ENCODE assay signal across 14 mouse cellular contexts in genomic region chr13:24306248-24306647, GRCm38 (mm10). TPM values are rescaled to one million over a fixed set of nuclear protein-coding genes. Genes with fewer than 3 reads are reported as not detected.
DNase-seq lines count a peak whose midpoint lies in the region; ATAC-seq and TF ChIP-seq lines count a peak whose summit lies in the region.
"Had no signal": no experiment of that assay in that cellular context is flagged by ENCODE, and none has a peak within 500 bp of the region (broad histone marks: within the 10 kb centered on the region; RNA-seq: fewer than 3 reads in every experiment).

No protein-coding gene starts in this region.

- in situ Hi-C loops in CH12.LX (cut with MboI; ENCODE audit: low pct_ligation_motif_present, low pct_unique_long_range_greater_than_20kb, low sequenced_read_pairs), result no loop called here

- no peak for TF ChIP-seq POLR2A in CH12.LX (IDR thresholded peaks at IDR 0.05; ENCODE audit: low read depth, low read length)

- H3K9me3 ChIP-seq in forebrain, postnatal 0 days (ENCODE audit: low read length), result no peaks in the 10 kb centered on the region
- no peaks in the 10 kb centered on the region for H3K9me3 ChIP-seq in forebrain, embryonic 11.5 days (ENCODE audit: control insufficient read depth, low read length)
- H3K9me3 ChIP-seq in CH12.LX (replicated peaks; ENCODE audit: low read length), result no peaks in the 10 kb centered on the region
- H3K9me3 ChIP-seq in liver, embryonic 14.5 days (ENCODE audit: control insufficient read depth, low read length), result no peaks in the 10 kb centered on the region
- H3K9me3 ChIP-seq: heart, embryonic 12.5 days; limb, embryonic 13.5 days; megakaryocyte, embryonic 14.5 days had no signal

- intact Hi-C loops in left cerebral cortex, adult 2 months (cut with DNase I), result no loop called here
- intact Hi-C loops in left cerebral cortex, postnatal 36 days (cut with DNase I), result no loop called here

- ATAC-seq in forebrain, postnatal 0 days, result no peak
- ATAC-seq in forebrain, embryonic 11.5 days (replicated peaks; ENCODE audit: low FRiP score), result no peak
- ATAC-seq in liver, embryonic 14.5 days (ENCODE audit: insufficient read depth), result no peak
- ATAC-seq in CD4-positive, CD25-positive, alpha-beta regulatory T cell, adult 4 months, result no peak
- ATAC-seq: hindbrain, embryonic 16.5 days had no signal

- H3K9ac ChIP-seq in forebrain, postnatal 0 days, result no peak overlapping the region
- H3K9ac ChIP-seq in forebrain, embryonic 11.5 days (ENCODE audit: low read length), result no peak overlapping the region
- no peak overlapping the region for H3K9ac ChIP-seq in CH12.LX (ENCODE audit: insufficient read depth, low read depth)
- no peak overlapping the region for H3K9ac ChIP-seq in liver, embryonic 14.5 days (replicated peaks)
- H3K9ac ChIP-seq: heart, embryonic 12.5 days; limb, embryonic 13.5 days had no signal

- no peaks in the 10 kb centered on the region for H3K27me3 ChIP-seq in forebrain, postnatal 0 days (ENCODE audit: insufficient read depth, low read length)
- H3K27me3 ChIP-seq in forebrain, embryonic 11.5 days (ENCODE audit: control insufficient read depth, insufficient read depth, low read length), result no peaks in the 10 kb centered on the region
- H3K27me3 ChIP-seq in CH12.LX (replicated peaks), result no peaks in the 10 kb centered on the region
- no peaks in the 10 kb centered on the region for H3K27me3 ChIP-seq in liver, embryonic 14.5 days (ENCODE audit: control insufficient read depth, insufficient read depth, low read length)
- H3K27me3 ChIP-seq: heart, embryonic 12.5 days; limb, embryonic 13.5 days had no signal

- no peak for TF ChIP-seq EP300 in CH12.LX (IDR thresholded peaks at IDR 0.05; ENCODE audit: low read length)
- TF ChIP-seq EP300 in liver, embryonic 14.5 days (IDR thresholded peaks at IDR 0.05; ENCODE audit: low read depth), result no peak

- no peak overlapping the region for H3K4me3 ChIP-seq in forebrain, postnatal 0 days (ENCODE audit: low read depth, low read length)
- no peak overlapping the region for H3K4me3 ChIP-seq in forebrain, embryonic 11.5 days (ENCODE audit: low read depth, low read length)
- H3K4me3 ChIP-seq in left cerebral cortex, adult 2 months, result no peak overlapping the region
- no peak overlapping the region for H3K4me3 ChIP-seq in CH12.LX (replicated peaks in 1 of 3; ENCODE audit: low read depth in 2 of 3, low read length in 2 of 3, poor library complexity in 1 of 3)
- no peak overlapping the region for H3K4me3 ChIP-seq in liver, embryonic 14.5 days (ENCODE audit: insufficient read depth in 1 of 2, low read depth in 2 of 2, low read length in 2 of 2)
- H3K4me3 ChIP-seq: heart, embryonic 12.5 days; limb, embryonic 13.5 days; megakaryocyte, embryonic 14.5 days had no signal

- H3K27ac ChIP-seq in forebrain, postnatal 0 days (ENCODE audit: low read depth, low read length), result no peak overlapping the region
- no peak overlapping the region for H3K27ac ChIP-seq in forebrain, embryonic 11.5 days (ENCODE audit: low read depth, low read length)
- H3K27ac ChIP-seq in left cerebral cortex, adult 2 months, result no peak overlapping the region
- no peak overlapping the region for H3K27ac ChIP-seq in CH12.LX (ENCODE audit: insufficient read depth, low read depth)
- no peak overlapping the region for H3K27ac ChIP-seq in liver, embryonic 14.5 days
- H3K27ac ChIP-seq: limb, embryonic 13.5 days had no signal

- H3K79me2 ChIP-seq in CH12.LX (replicated peaks; ENCODE audit: control insufficient read depth, extremely low read depth, insufficient read depth, poor library complexity, severe bottlenecking), result no peaks in the 10 kb centered on the region

- WGBS in forebrain, postnatal 0 days, result 55% methylated on average over 4 of the region's 4 CpGs
- 51% methylated on average over 4 of the region's 4 CpGs for WGBS in forebrain, embryonic 11.5 days
- 34% methylated on average over 4 of the region's 4 CpGs for WGBS in liver, embryonic 14.5 days (ENCODE audit: insufficient replicate concordance)

- DNase-seq in forebrain, postnatal 0 days, result no peak
- DNase-seq in forebrain, embryonic 11.5 days (ENCODE audit: low spot score), result no peak
- DNase-seq in left cerebral cortex, adult 2 months (ENCODE audit: extremely low spot score in 1 of 2, low spot score in 2 of 2), result no peak
- DNase-seq in left cerebral cortex, postnatal 36 days (ENCODE audit: low spot score in 2 of 2), result no peak
- DNase-seq in CH12.LX (ENCODE audit: extremely low read depth), result peak; percentile 6
- DNase-seq in liver, embryonic 14.5 days (ENCODE audit: low read depth in 3 of 3, low spot score in 3 of 3), result no peak
- DNase-seq in ovary, postnatal 14 days (ENCODE audit: low spot score), result no peak
- DNase-seq: cerebellum, postnatal 14 days; layer of hippocampus, adult 9-11 months had no signal

- no peaks in the 10 kb centered on the region for H3K36me3 ChIP-seq in forebrain, postnatal 0 days (ENCODE audit: insufficient read depth)
- H3K36me3 ChIP-seq in forebrain, embryonic 11.5 days (ENCODE audit: control insufficient read depth, insufficient read depth, low read length), result no peaks in the 10 kb centered on the region
- no peaks in the 10 kb centered on the region for H3K36me3 ChIP-seq in CH12.LX (replicated peaks in 1 of 2; ENCODE audit: control insufficient read depth in 1 of 2, insufficient read depth in 1 of 2, low read length in 1 of 2)
- H3K36me3 ChIP-seq in liver, embryonic 14.5 days (replicated peaks; ENCODE audit: control insufficient read depth, insufficient read depth, low read depth), result no peaks in the 10 kb centered on the region
- H3K36me3 ChIP-seq: heart, embryonic 12.5 days; limb, embryonic 13.5 days had no signal

- dilution Hi-C loops in CH12.LX (cut with MboI; ENCODE audit: extremely low pct_ligation_motif_present, extremely low pct_unique_long_range_greater_than_20kb, low sequenced_read_pairs), result no loop called here

- H3K4me1 ChIP-seq in forebrain, postnatal 0 days (ENCODE audit: insufficient read depth), result no peaks in the 10 kb centered on the region
- H3K4me1 ChIP-seq in forebrain, embryonic 11.5 days (replicated peaks; ENCODE audit: control insufficient read depth, insufficient read depth, low read length), result no peaks in the 10 kb centered on the region
- no peaks in the 10 kb centered on the region for H3K4me1 ChIP-seq in CH12.LX (ENCODE audit: control insufficient read depth in 1 of 2, insufficient read depth in 2 of 2)
- peaks cover 0 to 9% of the 10 kb centered on the region in 2 experiments; a peak in 3 of 4 replicates for H3K4me1 ChIP-seq in liver, embryonic 14.5 days (replicated peaks; ENCODE audit: control insufficient read depth in 2 of 2, insufficient read depth in 2 of 2, low read length in 1 of 2)
- H3K4me1 ChIP-seq: heart, embryonic 12.5 days; limb, embryonic 13.5 days had no signal

- TF ChIP-seq RAD21 in CH12.LX (IDR thresholded peaks at IDR 0.05; ENCODE audit: low read depth, low read length), result peak; percentile 37

- TF ChIP-seq CTCF in forebrain, postnatal 0 days (IDR thresholded peaks at IDR 0.05; ENCODE audit: low read depth), result peak; percentile 2; the same call in 1 of the 2 replicates
- TF ChIP-seq CTCF in left cerebral cortex, adult 2 months (IDR thresholded peaks at IDR 0.05), result peak; percentile 16
- TF ChIP-seq CTCF in CH12.LX (conservative IDR thresholded peaks at IDR 0.05 in 1 of 2, IDR thresholded peaks at IDR 0.05 in 1 of 2; ENCODE audit: low read depth in 2 of 2, low read length in 2 of 2), result peak in 1 of 2 experiments; percentile 60; a peak in 2 of 4 replicates
- TF ChIP-seq CTCF in liver, embryonic 14.5 days (IDR thresholded peaks at IDR 0.05; ENCODE audit: low read depth), result peak; percentile 53

- no peak overlapping the region for H3K4me2 ChIP-seq in forebrain, postnatal 0 days (ENCODE audit: low read depth)
- no peak overlapping the region for H3K4me2 ChIP-seq in forebrain, embryonic 11.5 days (ENCODE audit: low read depth, low read length, severe bottlenecking)
- no peak overlapping the region for H3K4me2 ChIP-seq in CH12.LX (ENCODE audit: insufficient read depth, low read depth, poor library complexity, severe bottlenecking)
- H3K4me2 ChIP-seq in liver, embryonic 14.5 days (ENCODE audit: low read depth), result no peak overlapping the region
- H3K4me2 ChIP-seq: heart, embryonic 12.5 days; limb, embryonic 13.5 days had no signal

TF ChIP-seq in CH12.LX, 34 proteins besides CTCF, POLR2A, EP300 and RAD21:
- no peak for TF ChIP-seq ZMIZ1 (IDR thresholded peaks at IDR 0.05; ENCODE audit: low read depth, low read length)
- no peak for TF ChIP-seq TCF12 (IDR thresholded peaks at IDR 0.05; ENCODE audit: low read depth, low read length)
- peak; percentile 33 for TF ChIP-seq SMC3 (IDR thresholded peaks at IDR 0.05; ENCODE audit: low read depth, low read length)
TF ChIP-seq in CH12.LX: peak in this region for 1.

RNA-seq across cellular contexts. Expression of gene Cmah, which starts 21.0 kb away (rescaled TPM):
- not detected in 2 replicates for total RNA-seq in forebrain, postnatal 0 days (2014; rRNA removed)
- 0.08 and 0.16 TPM in 2 replicates for polyA plus RNA-seq in forebrain, postnatal 0 days (2015; fragmentation: Nextera tagmentation; extraction: Ambion mirVana)
- 0.37 and 0.45 TPM in 2 replicates for polyA plus RNA-seq in forebrain, embryonic 11.5 days (2014; fragmentation: Nextera tagmentation; extraction: Ambion mirVana)
- total RNA-seq in left cerebral cortex, adult 2 months (2021), result under 1 TPM; 0.35 to 0.97 TPM
- under 1 TPM; 0.30 to 0.45 TPM for total RNA-seq in left cerebral cortex, postnatal 36 days (2021)
- total RNA-seq in CH12.LX (2012; rRNA removed), result 5.5 and 6.1 TPM in 2 replicates
- total RNA-seq in CH12.LX (2014; rRNA removed), result 5.0 and 5.3 TPM in 2 replicates
- polyA plus RNA-seq in CH12.LX (2012; ENCODE audit: insufficient read length, low read depth), result 15.5 and 17.4 TPM in 2 replicates
- polyA plus RNA-seq in liver, embryonic 14.5 days (2012; rRNA removed), result 0.24 and 0.42 TPM in 2 replicates
- 0.46 and 0.80 TPM in 2 replicates for polyA plus RNA-seq in liver, embryonic 14.5 days (2014; fragmentation: Nextera tagmentation; extraction: Ambion mirVana)
- 10 to 100 TPM; 49.8 to 61.7 TPM for polyA plus RNA-seq in CD4-positive, CD25-positive, alpha-beta regulatory T cell, adult 4 months (2017; shearing (Covaris generic))

RNA-seq across cellular contexts. Expression of gene Carmil1, which starts 25.7 kb away (rescaled TPM):
- 44.4 and 47.9 TPM in 2 replicates for total RNA-seq in forebrain, postnatal 0 days (2014; rRNA removed)
- polyA plus RNA-seq in forebrain, postnatal 0 days (2015; fragmentation: Nextera tagmentation; extraction: Ambion mirVana), result 25.1 and 30.2 TPM in 2 replicates
- 27.7 and 30.0 TPM in 2 replicates for polyA plus RNA-seq in forebrain, embryonic 11.5 days (2014; fragmentation: Nextera tagmentation; extraction: Ambion mirVana)
- total RNA-seq in left cerebral cortex, adult 2 months (2021), result 10 to 100 TPM; 32.5 to 34.3 TPM
- 10 to 100 TPM; 25.3 to 33.3 TPM for total RNA-seq in left cerebral cortex, postnatal 36 days (2021)
- 1.1 and 1.8 TPM in 2 replicates for total RNA-seq in CH12.LX (2012; rRNA removed)
- 5.7 and 7.2 TPM in 2 replicates for total RNA-seq in CH12.LX (2014; rRNA removed)
- 9.4 and 11.0 TPM in 2 replicates for polyA plus RNA-seq in CH12.LX (2012; ENCODE audit: insufficient read length, low read depth)
- 1.5 and 1.8 TPM in 2 replicates for polyA plus RNA-seq in liver, embryonic 14.5 days (2012; rRNA removed)
- 4.1 and 4.2 TPM in 2 replicates for polyA plus RNA-seq in liver, embryonic 14.5 days (2014; fragmentation: Nextera tagmentation; extraction: Ambion mirVana)
- polyA plus RNA-seq in CD4-positive, CD25-positive, alpha-beta regulatory T cell, adult 4 months (2017; shearing (Covaris generic)), result 1 to 10 TPM in 1 of 2 experiments, under 1 TPM in 1; 0.55 to 1.3 TPM
